Mouse (Mus musculus): ENCODE results near the gene Slc35e2. TPM values are rescaled to one million over a fixed set of nuclear protein-coding genes. Genes with fewer than 3 reads are reported as not detected.

Gene Slc35e2
- polyA plus RNA-seq, 1 experiment, result 6.3 TPM

DNA sequence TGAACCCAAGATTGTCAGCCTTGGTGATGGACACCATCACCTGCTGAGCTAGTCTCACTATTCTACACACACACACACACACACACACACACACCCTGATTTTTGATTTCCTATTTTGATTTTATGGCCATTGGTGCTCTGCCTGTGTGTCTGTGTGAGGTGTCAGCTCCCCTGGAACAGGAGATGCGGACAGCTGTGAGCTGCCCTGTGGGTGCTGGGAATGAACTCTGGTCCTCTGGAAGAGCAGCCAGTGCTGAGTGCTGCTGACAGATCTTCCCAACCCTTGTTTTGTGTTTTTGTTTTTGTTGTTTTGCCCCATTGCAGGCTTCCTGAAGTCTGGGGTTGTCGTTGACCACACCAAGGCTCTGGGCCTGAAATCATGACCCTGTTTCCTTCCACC, 28.1 kb upstream of the Slc35e2 start:
- Histone ChIP-seq H3K4me3 (ENCODE audit: insufficient read depth, poor library complexity, severe bottlenecking) (no peak overlapping the region), H3ac (ENCODE audit: control insufficient read depth, insufficient read length, low read depth) (no peak overlapping the region), H3K79me3 (ENCODE audit: low read depth) (peaks cover 89% of the 10 kb centered on the region), H3K36me3 (ENCODE audit: control insufficient read depth, insufficient read depth) (peaks cover 28% of the 10 kb centered on the region), H3K27me3 (ENCODE audit: control insufficient read depth, insufficient read depth, insufficient read length) (no peaks in the 10 kb centered on the region), H3K79me2 (ENCODE audit: control insufficient read depth, insufficient read depth) (peaks cover 99% of the 10 kb centered on the region)
- TF ChIP-seq CEBPB (IDR thresholded peaks at IDR 0.05; ENCODE audit: low read depth) (no peak), MAX (IDR thresholded peaks at IDR 0.05) (no peak), MYOD1 (IDR thresholded peaks at IDR 0.05; ENCODE audit: control insufficient read depth, insufficient read length, low read depth) (no peak)

DNA sequence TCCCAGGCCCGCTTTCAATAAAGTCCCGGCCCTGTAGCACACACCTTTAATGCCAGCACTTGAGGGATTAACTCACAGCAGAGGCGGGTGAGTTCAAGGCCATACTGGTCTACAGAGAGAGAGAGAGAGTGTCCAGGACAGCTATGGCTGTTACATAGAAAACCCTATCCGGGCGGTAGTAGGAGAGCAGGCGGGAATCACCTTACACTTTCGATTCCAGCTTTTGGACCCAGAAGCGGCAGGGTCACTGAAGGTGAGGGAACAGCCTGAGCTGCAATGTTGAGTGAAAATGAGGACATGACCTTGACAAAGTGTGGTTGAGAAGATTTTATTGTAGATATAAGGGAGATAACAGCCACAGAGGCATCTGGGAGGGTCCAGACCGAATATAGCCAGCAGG, 27.3 kb upstream of the Slc35e2 start:
- Histone ChIP-seq H3K79me2 (ENCODE audit: control insufficient read depth, insufficient read depth) (peaks cover 99% of the 10 kb centered on the region), H3K27me3 (ENCODE audit: control insufficient read depth, insufficient read depth, insufficient read length) (no peaks in the 10 kb centered on the region), H3K36me3 (ENCODE audit: control insufficient read depth, insufficient read depth) (peaks cover 32% of the 10 kb centered on the region), H3K4me3 (ENCODE audit: insufficient read depth, poor library complexity, severe bottlenecking) (no peak overlapping the region), H3K79me3 (ENCODE audit: low read depth) (peaks cover 82% of the 10 kb centered on the region), H3ac (ENCODE audit: control insufficient read depth, insufficient read length, low read depth) (no peak overlapping the region)
- TF ChIP-seq MAX (IDR thresholded peaks at IDR 0.05), result no peak

- Histone ChIP-seq H3ac (ENCODE audit: control insufficient read depth, insufficient read length, low read depth) (no peak overlapping the region), H3K36me3 (ENCODE audit: control insufficient read depth, insufficient read depth) (peaks cover 40% of the 10 kb centered on the region), H3K79me3 (ENCODE audit: low read depth) (peaks cover 72% of the 10 kb centered on the region), H3K27me3 (ENCODE audit: control insufficient read depth, insufficient read depth, insufficient read length) (no peaks in the 10 kb centered on the region), H3K79me2 (ENCODE audit: control insufficient read depth, insufficient read depth) (peaks cover 89% of the 10 kb centered on the region), H3K4me3 (ENCODE audit: insufficient read depth, poor library complexity, severe bottlenecking) (no peak overlapping the region)
- no peak for TF ChIP-seq FOSL1 (IDR thresholded peaks at IDR 0.05; ENCODE audit: insufficient read depth, low read length, poor library complexity, severe bottlenecking)
- TF ChIP-seq CEBPB (IDR thresholded peaks at IDR 0.05; ENCODE audit: low read depth), result no peak
- TF ChIP-seq USF1 (IDR thresholded peaks at IDR 0.05; ENCODE audit: low read depth), result no peak
- no peak for TF ChIP-seq CTCF (IDR thresholded peaks at IDR 0.05; ENCODE audit: control insufficient read depth, insufficient read depth, insufficient read length)
- no peak for TF ChIP-seq MYOD1 (IDR thresholded peaks at IDR 0.05; ENCODE audit: control insufficient read depth, insufficient read length, low read depth)
- TF ChIP-seq MYOG (IDR thresholded peaks at IDR 0.05; ENCODE audit: control insufficient read depth, extremely low read depth, insufficient read length), result no peak
- no peak for TF ChIP-seq MAX (IDR thresholded peaks at IDR 0.05)
Measured at GRCm38 (mm10) chr4:155574931-155575330, 26.3 kb upstream of the Slc35e2 start.

DNA sequence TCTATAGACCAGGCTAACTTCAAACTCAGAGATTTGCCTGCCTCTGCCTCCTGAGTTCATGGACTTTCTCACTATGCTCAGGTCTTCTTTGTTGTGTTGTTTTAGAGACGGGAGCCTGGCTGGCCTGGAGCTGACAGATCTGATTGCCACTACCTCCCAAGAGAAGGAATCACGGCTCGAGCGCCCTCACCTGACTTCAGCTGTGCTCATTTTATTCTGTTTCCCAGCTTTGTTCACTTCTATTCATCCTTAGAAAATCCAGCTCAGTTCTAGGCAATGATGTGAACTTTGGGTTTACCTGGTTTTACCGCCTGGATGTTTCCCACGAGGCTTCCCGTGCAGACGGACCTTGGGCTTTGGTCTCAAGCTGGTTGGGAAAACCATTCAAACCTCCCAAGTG, 25.7 kb upstream of the Slc35e2 start:
- TF ChIP-seq FOSL1 (IDR thresholded peaks at IDR 0.05; ENCODE audit: insufficient read depth, low read length, poor library complexity, severe bottlenecking) (no peak), MYOD1 (IDR thresholded peaks at IDR 0.05; ENCODE audit: control insufficient read depth, insufficient read length, low read depth) (no peak), USF1 (IDR thresholded peaks at IDR 0.05; ENCODE audit: low read depth) (no peak), MAX (IDR thresholded peaks at IDR 0.05) (no peak), CEBPB (IDR thresholded peaks at IDR 0.05; ENCODE audit: low read depth) (no peak), CTCF (IDR thresholded peaks at IDR 0.05; ENCODE audit: control insufficient read depth, insufficient read depth, insufficient read length) (no peak), MYOG (IDR thresholded peaks at IDR 0.05; ENCODE audit: control insufficient read depth, extremely low read depth, insufficient read length) (no peak)
- H3K36me3 ChIP-seq (ENCODE audit: control insufficient read depth, insufficient read depth), result peaks cover 45% of the 10 kb centered on the region
- H3ac ChIP-seq (ENCODE audit: control insufficient read depth, insufficient read length, low read depth), result no peak overlapping the region
- no peak overlapping the region for H3K4me3 ChIP-seq (ENCODE audit: insufficient read depth, poor library complexity, severe bottlenecking)
- H3K79me2 ChIP-seq (ENCODE audit: control insufficient read depth, insufficient read depth), result peaks cover 87% of the 10 kb centered on the region
- no peaks in the 10 kb centered on the region for H3K27me3 ChIP-seq (ENCODE audit: control insufficient read depth, insufficient read depth, insufficient read length)
- peaks cover 67% of the 10 kb centered on the region for H3K79me3 ChIP-seq (ENCODE audit: low read depth)

GRCm38 (mm10) chr4:155577132-155577531, 24.1 kb upstream of the Slc35e2 start:
- TF ChIP-seq CTCF (IDR thresholded peaks at IDR 0.05; ENCODE audit: control insufficient read depth, insufficient read depth, insufficient read length), result no peak
- TF ChIP-seq MAX (IDR thresholded peaks at IDR 0.05), result no peak
- TF ChIP-seq MYOD1 (IDR thresholded peaks at IDR 0.05; ENCODE audit: control insufficient read depth, insufficient read length, low read depth), result no peak
- no peak for TF ChIP-seq MYOG (IDR thresholded peaks at IDR 0.05; ENCODE audit: control insufficient read depth, extremely low read depth, insufficient read length)
- no peak for TF ChIP-seq USF1 (IDR thresholded peaks at IDR 0.05; ENCODE audit: low read depth)
- no peak for TF ChIP-seq CEBPB (IDR thresholded peaks at IDR 0.05; ENCODE audit: low read depth)
- no peak for TF ChIP-seq FOSL1 (IDR thresholded peaks at IDR 0.05; ENCODE audit: insufficient read depth, low read length, poor library complexity, severe bottlenecking)
- H3K4me3 ChIP-seq (ENCODE audit: insufficient read depth, poor library complexity, severe bottlenecking), result no peak overlapping the region
- peaks cover 50% of the 10 kb centered on the region for H3K36me3 ChIP-seq (ENCODE audit: control insufficient read depth, insufficient read depth)
- H3K27me3 ChIP-seq (ENCODE audit: control insufficient read depth, insufficient read depth, insufficient read length), result no peaks in the 10 kb centered on the region
- peaks cover 55% of the 10 kb centered on the region for H3K79me3 ChIP-seq (ENCODE audit: low read depth)
- H3K79me2 ChIP-seq (ENCODE audit: control insufficient read depth, insufficient read depth), result peaks cover 81% of the 10 kb centered on the region
- H3ac ChIP-seq (ENCODE audit: control insufficient read depth, insufficient read length, low read depth), result no peak overlapping the region

- peaks cover 49% of the 10 kb centered on the region for H3K79me3 ChIP-seq (ENCODE audit: low read depth)
- TF ChIP-seq MAX (IDR thresholded peaks at IDR 0.05), result no peak
- TF ChIP-seq CEBPB (IDR thresholded peaks at IDR 0.05; ENCODE audit: low read depth), result no peak
- H3K4me3 ChIP-seq (ENCODE audit: insufficient read depth, poor library complexity, severe bottlenecking), result no peak overlapping the region
- H3ac ChIP-seq (ENCODE audit: control insufficient read depth, insufficient read length, low read depth), result no peak overlapping the region
- peaks cover 52% of the 10 kb centered on the region for H3K36me3 ChIP-seq (ENCODE audit: control insufficient read depth, insufficient read depth)
- peaks cover 78% of the 10 kb centered on the region for H3K79me2 ChIP-seq (ENCODE audit: control insufficient read depth, insufficient read depth)
- no peaks in the 10 kb centered on the region for H3K27me3 ChIP-seq (ENCODE audit: control insufficient read depth, insufficient read depth, insufficient read length)
Measured at GRCm38 (mm10) chr4:155577741-155578140, 23.5 kb upstream of the Slc35e2 start.

All from C2C12 (cell line).